Mouse (Mus musculus): ENCODE results near the gene Xpnpep1. TPM values are rescaled to one million over a fixed set of nuclear protein-coding genes. Genes with fewer than 3 reads are reported as not detected.

Xpnpep1 gene
- polyA plus RNA-seq, 1 experiment from 2014 or later = 177 TPM

DNA sequence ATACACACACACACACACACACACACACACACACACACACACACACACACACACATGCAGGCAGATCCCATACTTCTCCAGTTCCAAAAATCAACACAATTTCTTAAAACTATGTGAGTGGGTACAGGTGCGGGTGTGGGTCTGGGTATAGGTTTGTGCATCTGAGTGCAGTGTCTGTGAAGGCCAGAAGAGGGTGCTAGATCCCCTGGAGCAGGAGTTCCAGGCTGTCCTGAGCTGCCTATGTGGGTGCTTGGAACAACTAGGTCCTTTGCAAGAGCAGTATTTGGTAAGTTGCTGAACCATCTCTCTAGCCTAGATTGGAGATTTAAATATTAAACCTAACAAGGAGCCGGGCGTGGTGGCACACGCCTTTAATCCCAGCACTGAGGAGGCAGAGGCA is 33.5 kb upstream of the Xpnpep1 start:
- 94% methylated on average over 4 of the region's 4 CpGs for WGBS
- Histone ChIP-seq H3K9me3 (replicated peaks; ENCODE audit: control insufficient read depth, low read length) (no peaks in the 10 kb centered on the region), H3K4me2 (ENCODE audit: low read depth, low read length) (no peak overlapping the region), H3K27me3 (ENCODE audit: control insufficient read depth, insufficient read depth, low read length) (no peaks in the 10 kb centered on the region), H3K27ac (replicated peaks; ENCODE audit: low read depth, low read length) (no peak overlapping the region), H3K36me3 (replicated peaks; ENCODE audit: control insufficient read depth, insufficient read depth, low read depth, low read length) (no peaks in the 10 kb centered on the region), H3K4me3 (ENCODE audit: low read depth, low read length) (no peak overlapping the region), H3K4me1 (ENCODE audit: control insufficient read depth, insufficient read depth, low read length) (no peaks in the 10 kb centered on the region), H3K9ac (replicated peaks; ENCODE audit: low read length) (no peak overlapping the region)
- no peak for ATAC-seq (replicated peaks; ENCODE audit: insufficient number of reproducible peaks, low FRiP score, low TSS enrichment, low read depth)
- no peak for DNase-seq (ENCODE audit: low spot score)

DNA sequence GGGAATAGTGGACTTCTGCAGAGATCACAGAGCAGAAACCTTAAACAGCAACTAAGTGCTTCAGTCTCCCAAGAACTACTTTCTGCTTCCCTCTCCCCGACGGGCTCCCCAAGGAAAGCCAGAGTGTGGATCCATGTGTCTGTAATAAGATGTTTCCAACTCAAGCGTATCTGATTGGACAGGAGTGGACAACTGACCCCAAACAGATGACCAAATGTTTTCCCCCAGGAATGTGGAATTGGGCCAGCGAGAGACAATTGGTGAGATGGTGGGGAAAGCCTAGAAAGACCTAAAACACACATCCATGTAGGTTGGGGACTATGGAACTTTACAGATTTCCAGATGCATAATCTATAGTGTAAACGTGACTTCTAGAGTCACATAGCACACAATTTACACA is 32.4 kb upstream of the Xpnpep1 start:
- H3K4me3 ChIP-seq (ENCODE audit: low read depth, low read length) = no peak overlapping the region
- no peaks in the 10 kb centered on the region for H3K9me3 ChIP-seq (replicated peaks; ENCODE audit: control insufficient read depth, low read length)
- H3K27ac ChIP-seq (replicated peaks; ENCODE audit: low read depth, low read length) = no peak overlapping the region; the same call in 1 of the 2 replicates
- ATAC-seq (replicated peaks; ENCODE audit: insufficient number of reproducible peaks, low FRiP score, low TSS enrichment, low read depth) (no peak), DNase-seq (ENCODE audit: low spot score) (no peak)
- no peak overlapping the region for H3K4me2 ChIP-seq (ENCODE audit: low read depth, low read length)
- 69% methylated on average over 5 of the region's 5 CpGs for WGBS
- H3K36me3 ChIP-seq (replicated peaks; ENCODE audit: control insufficient read depth, insufficient read depth, low read depth, low read length) = no peaks in the 10 kb centered on the region
- no peaks in the 10 kb centered on the region for H3K27me3 ChIP-seq (ENCODE audit: control insufficient read depth, insufficient read depth, low read length)
- no peak overlapping the region for H3K9ac ChIP-seq (replicated peaks; ENCODE audit: low read length)
- no peaks in the 10 kb centered on the region for H3K4me1 ChIP-seq (ENCODE audit: control insufficient read depth, insufficient read depth, low read length)

DNA sequence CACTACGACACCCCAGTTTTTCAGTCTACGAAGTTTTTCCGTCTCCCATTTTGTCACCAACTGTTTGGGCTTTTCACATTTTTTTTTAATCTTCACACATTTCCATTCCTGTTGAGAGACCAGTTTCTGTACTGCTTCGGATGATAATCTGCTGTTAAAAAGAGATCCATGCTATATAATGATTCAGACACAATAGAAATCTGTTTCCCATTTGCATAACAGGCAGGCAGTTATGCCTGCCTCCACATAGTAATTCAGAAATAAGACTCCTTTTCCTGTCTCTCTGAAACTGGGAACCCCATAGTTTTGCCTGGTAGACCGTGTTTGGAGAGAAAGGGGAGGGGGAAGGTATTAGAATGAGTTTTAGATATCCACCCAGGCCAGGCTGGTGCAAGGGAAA is 31.6 kb upstream of the Xpnpep1 start:
- WGBS = 55% methylated on average over 5 of the region's 5 CpGs
- H3K36me3 ChIP-seq (replicated peaks; ENCODE audit: control insufficient read depth, insufficient read depth, low read depth, low read length) = no peaks in the 10 kb centered on the region
- no peaks in the 10 kb centered on the region for H3K9me3 ChIP-seq (replicated peaks; ENCODE audit: control insufficient read depth, low read length)
- H3K27ac ChIP-seq (replicated peaks; ENCODE audit: low read depth, low read length) = peak overlapping the region; percentile 47; the same call in 1 of the 2 replicates
- no peak for ATAC-seq (replicated peaks; ENCODE audit: insufficient number of reproducible peaks, low FRiP score, low TSS enrichment, low read depth)
- DNase-seq (ENCODE audit: low spot score) = no peak
- no peaks in the 10 kb centered on the region for H3K27me3 ChIP-seq (ENCODE audit: control insufficient read depth, insufficient read depth, low read length)
- no peaks in the 10 kb centered on the region for H3K4me1 ChIP-seq (ENCODE audit: control insufficient read depth, insufficient read depth, low read length)
- no peak overlapping the region for H3K4me3 ChIP-seq (ENCODE audit: low read depth, low read length)
- no peak overlapping the region for H3K9ac ChIP-seq (replicated peaks; ENCODE audit: low read length)
- no peak overlapping the region for H3K4me2 ChIP-seq (ENCODE audit: low read depth, low read length)

DNA sequence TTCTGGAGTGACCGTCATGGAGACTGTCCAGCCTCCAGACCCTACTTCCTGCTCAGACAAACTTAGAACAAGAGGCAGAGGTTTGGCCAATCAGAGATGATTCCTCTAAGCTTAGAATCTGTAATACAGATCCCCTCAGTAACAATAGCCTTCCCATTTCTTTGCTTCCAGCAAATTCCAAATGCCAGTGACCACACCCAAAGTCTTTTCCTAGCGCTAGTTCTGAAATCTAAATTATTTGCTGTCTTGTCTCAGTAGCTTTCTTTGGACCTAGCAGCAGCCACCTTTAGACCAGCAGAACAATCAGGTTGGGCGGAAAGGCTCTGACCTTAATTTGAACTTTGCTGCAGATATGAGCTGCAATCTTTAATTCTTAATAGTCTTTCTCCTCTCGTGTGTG is 30.9 kb upstream of the Xpnpep1 start:
- no peak overlapping the region for H3K4me2 ChIP-seq (ENCODE audit: low read depth, low read length)
- no peaks in the 10 kb centered on the region for H3K9me3 ChIP-seq (replicated peaks; ENCODE audit: control insufficient read depth, low read length)
- H3K9ac ChIP-seq (replicated peaks; ENCODE audit: low read length) = no peak overlapping the region
- no peaks in the 10 kb centered on the region for H3K27me3 ChIP-seq (ENCODE audit: control insufficient read depth, insufficient read depth, low read length)
- H3K4me3 ChIP-seq (ENCODE audit: low read depth, low read length) = no peak overlapping the region
- ATAC-seq (replicated peaks; ENCODE audit: insufficient number of reproducible peaks, low FRiP score, low TSS enrichment, low read depth) = no peak
- H3K27ac ChIP-seq (replicated peaks; ENCODE audit: low read depth, low read length) = no peak overlapping the region
- no peaks in the 10 kb centered on the region for H3K36me3 ChIP-seq (replicated peaks; ENCODE audit: control insufficient read depth, insufficient read depth, low read depth, low read length)
- no peaks in the 10 kb centered on the region for H3K4me1 ChIP-seq (ENCODE audit: control insufficient read depth, insufficient read depth, low read length)
- WGBS = 72% methylated on average over 4 of the region's 4 CpGs
- no peak for DNase-seq (ENCODE audit: low spot score)

DNA sequence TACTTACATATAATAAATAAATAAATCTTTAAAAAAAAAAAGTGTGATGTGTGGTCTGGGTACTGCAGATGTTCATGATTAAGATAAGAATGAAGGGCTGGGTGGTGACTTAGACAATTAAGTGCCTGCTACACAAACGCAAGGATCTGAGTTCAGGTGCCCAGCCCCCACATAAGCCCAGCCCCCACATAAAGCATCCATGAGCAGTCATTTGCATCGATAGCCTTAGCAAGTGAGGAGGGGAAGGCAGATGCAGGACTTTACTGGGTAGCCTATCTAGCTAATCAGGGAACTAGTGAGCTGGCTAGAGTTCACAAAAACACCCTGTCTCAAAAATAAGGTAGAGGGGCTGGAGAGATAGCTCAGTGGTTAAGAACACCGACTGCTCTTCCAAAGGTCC is 29.4 kb upstream of the Xpnpep1 start:
- Histone ChIP-seq H3K4me1 (ENCODE audit: control insufficient read depth, insufficient read depth, low read length) (no peaks in the 10 kb centered on the region), H3K4me2 (ENCODE audit: low read depth, low read length) (no peak overlapping the region), H3K9ac (replicated peaks; ENCODE audit: low read length) (no peak overlapping the region), H3K27me3 (ENCODE audit: control insufficient read depth, insufficient read depth, low read length) (no peaks in the 10 kb centered on the region), H3K9me3 (replicated peaks; ENCODE audit: control insufficient read depth, low read length) (no peaks in the 10 kb centered on the region), H3K36me3 (replicated peaks; ENCODE audit: control insufficient read depth, insufficient read depth, low read depth, low read length) (no peaks in the 10 kb centered on the region), H3K27ac (replicated peaks; ENCODE audit: low read depth, low read length) (no peak overlapping the region), H3K4me3 (ENCODE audit: low read depth, low read length) (no peak overlapping the region)
- 74% methylated on average over 3 of the region's 3 CpGs for WGBS
- DNase-seq (ENCODE audit: low spot score) (no peak), ATAC-seq (replicated peaks; ENCODE audit: insufficient number of reproducible peaks, low FRiP score, low TSS enrichment, low read depth) (no peak)

DNA sequence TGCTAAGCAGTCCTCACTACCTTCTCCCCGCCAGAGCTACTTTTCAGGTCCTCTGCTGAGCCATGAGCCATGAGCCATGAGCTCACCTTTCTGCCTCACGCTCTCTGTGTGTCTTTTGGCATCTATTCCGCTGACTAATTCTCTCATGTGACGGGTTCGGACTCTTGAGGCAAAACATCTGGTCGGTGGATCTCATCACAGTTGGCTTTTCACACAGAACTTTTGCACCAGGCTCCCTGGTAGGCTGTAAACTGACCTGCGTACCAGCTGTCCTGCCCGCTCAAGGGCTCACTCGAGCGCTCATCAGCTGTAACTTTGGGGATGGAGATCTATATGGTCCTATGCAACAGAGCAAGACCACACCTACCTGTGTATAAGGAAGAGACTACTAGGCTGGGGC is 26.9 kb upstream of the Xpnpep1 start:
- WGBS = 26% methylated on average over 10 of the region's 10 CpGs
- no peaks in the 10 kb centered on the region for H3K9me3 ChIP-seq (replicated peaks; ENCODE audit: control insufficient read depth, low read length)
- H3K27ac ChIP-seq (replicated peaks; ENCODE audit: low read depth, low read length) = no peak overlapping the region; the same call in 1 of the 2 replicates
- DNase-seq (ENCODE audit: low spot score) (no peak), ATAC-seq (replicated peaks; ENCODE audit: insufficient number of reproducible peaks, low FRiP score, low TSS enrichment, low read depth) (0 out of 2 replicates have a peak, but pooled peaks have one; percentile 31)
- H3K36me3 ChIP-seq (replicated peaks; ENCODE audit: control insufficient read depth, insufficient read depth, low read depth, low read length) = no peaks in the 10 kb centered on the region
- no peak overlapping the region for H3K4me2 ChIP-seq (ENCODE audit: low read depth, low read length)
- no peaks in the 10 kb centered on the region for H3K4me1 ChIP-seq (ENCODE audit: control insufficient read depth, insufficient read depth, low read length)
- no peak overlapping the region for H3K9ac ChIP-seq (replicated peaks; ENCODE audit: low read length)
- H3K27me3 ChIP-seq (ENCODE audit: control insufficient read depth, insufficient read depth, low read length) = no peaks in the 10 kb centered on the region
- no peak overlapping the region for H3K4me3 ChIP-seq (ENCODE audit: low read depth, low read length)

DNA sequence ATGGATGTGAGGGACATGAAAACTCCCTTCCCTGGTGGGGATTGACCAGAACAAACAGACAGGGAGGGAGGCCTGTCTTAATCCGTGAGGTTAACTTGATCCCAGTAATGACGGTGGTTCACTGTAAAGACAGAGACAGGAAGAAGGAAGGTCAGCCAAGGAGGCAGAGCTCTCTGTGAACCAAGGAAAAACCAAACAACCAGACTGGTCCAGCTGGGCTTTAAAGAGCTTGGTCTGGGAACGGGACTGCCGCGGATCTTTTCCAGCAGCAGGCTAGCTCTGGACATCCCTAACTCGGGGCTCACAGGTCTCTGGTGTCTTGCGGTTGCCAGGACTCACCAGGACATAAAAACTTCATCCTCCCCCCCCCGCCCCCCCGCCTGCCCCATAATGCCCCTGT is 26.5 kb upstream of the Xpnpep1 start:
- Histone ChIP-seq H3K36me3 (replicated peaks; ENCODE audit: control insufficient read depth, insufficient read depth, low read depth, low read length) (no peaks in the 10 kb centered on the region), H3K4me2 (ENCODE audit: low read depth, low read length) (no peak overlapping the region), H3K27ac (replicated peaks; ENCODE audit: low read depth, low read length) (no peak overlapping the region; the same call in 1 of the 2 replicates), H3K4me1 (ENCODE audit: control insufficient read depth, insufficient read depth, low read length) (no peaks in the 10 kb centered on the region), H3K9ac (replicated peaks; ENCODE audit: low read length) (no peak overlapping the region), H3K27me3 (ENCODE audit: control insufficient read depth, insufficient read depth, low read length) (no peaks in the 10 kb centered on the region), H3K4me3 (ENCODE audit: low read depth, low read length) (no peak overlapping the region), H3K9me3 (replicated peaks; ENCODE audit: control insufficient read depth, low read length) (no peaks in the 10 kb centered on the region)
- no peak for DNase-seq (ENCODE audit: low spot score)
- WGBS = 27% methylated on average over 9 of the region's 9 CpGs
- no peak for ATAC-seq (replicated peaks; ENCODE audit: insufficient number of reproducible peaks, low FRiP score, low TSS enrichment, low read depth)

DNA sequence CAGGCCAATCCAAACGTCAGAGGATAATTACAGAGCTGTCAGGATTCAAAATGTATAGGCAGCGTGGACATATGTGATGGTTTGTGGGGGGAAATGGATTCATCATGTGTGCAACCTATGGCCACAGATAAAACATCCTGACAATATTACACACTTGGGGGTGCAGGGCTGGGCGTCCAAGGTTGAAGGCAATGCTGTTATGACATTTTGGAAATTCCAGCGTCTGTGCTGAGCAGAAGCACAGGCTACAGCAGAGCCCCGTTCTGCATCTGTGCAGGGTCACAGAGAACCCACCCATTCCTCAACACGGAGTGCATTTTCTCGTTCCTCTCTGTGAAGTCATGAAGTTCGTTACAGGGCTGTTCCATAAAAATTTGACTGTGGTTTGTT is 25.0 kb upstream of the Xpnpep1 start:
- H3K4me2 ChIP-seq (ENCODE audit: low read depth, low read length) = no peak overlapping the region
- no peaks in the 10 kb centered on the region for H3K36me3 ChIP-seq (replicated peaks; ENCODE audit: control insufficient read depth, insufficient read depth, low read depth, low read length)
- no peaks in the 10 kb centered on the region for H3K27me3 ChIP-seq (ENCODE audit: control insufficient read depth, insufficient read depth, low read length)
- H3K4me3 ChIP-seq (ENCODE audit: low read depth, low read length) = no peak overlapping the region
- H3K4me1 ChIP-seq (ENCODE audit: control insufficient read depth, insufficient read depth, low read length) = no peaks in the 10 kb centered on the region
- H3K27ac ChIP-seq (replicated peaks; ENCODE audit: low read depth, low read length) = no peak overlapping the region
- ATAC-seq (replicated peaks; ENCODE audit: insufficient number of reproducible peaks, low FRiP score, low TSS enrichment, low read depth) = peak; percentile 50; the same call in 1 of the 2 replicates
- DNase-seq (ENCODE audit: low spot score) = no peak
- no peaks in the 10 kb centered on the region for H3K9me3 ChIP-seq (replicated peaks; ENCODE audit: control insufficient read depth, low read length)
- no peak overlapping the region for H3K9ac ChIP-seq (replicated peaks; ENCODE audit: low read length)
- 29% methylated on average over 8 of the region's 8 CpGs for WGBS
